Mouse (Mus musculus): ENCODE measurements around the gene Slc13a5. TPM values are rescaled to one million over a fixed set of nuclear protein-coding genes. Genes with fewer than 3 reads are reported as not detected.

Gene Slc13a5
- total and polyA plus RNA-seq, 3 experiments = not detected

DNA sequence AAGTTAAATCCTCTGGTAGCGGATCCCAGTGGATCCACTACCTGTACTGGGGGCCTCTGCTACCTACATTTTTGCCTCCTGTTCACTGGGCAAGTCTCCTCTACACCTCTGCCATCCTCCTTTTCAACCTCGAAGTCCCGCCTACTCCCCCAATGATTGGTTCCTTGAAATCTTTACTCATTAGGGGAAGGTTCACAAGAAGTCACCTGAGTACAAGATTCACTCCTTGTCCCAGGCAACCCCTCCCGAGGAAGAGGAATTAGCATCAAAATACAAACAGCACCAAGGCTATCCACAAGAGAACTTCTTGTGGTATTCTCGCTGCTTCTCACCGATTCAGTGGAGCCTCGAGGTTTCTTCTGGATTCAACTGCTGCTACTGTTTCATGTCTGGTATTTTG, 35.0 kb downstream of the Slc13a5 start:
- dilution Hi-C loops (cut with MboI; ENCODE audit: extremely low pct_ligation_motif_present, extremely low pct_unique_long_range_greater_than_20kb, low sequenced_read_pairs) (no loop called here), in situ Hi-C loops (cut with MboI; ENCODE audit: low pct_ligation_motif_present, low pct_unique_long_range_greater_than_20kb, low sequenced_read_pairs) (no loop called here)
- Histone ChIP-seq H3K79me2 (replicated peaks; ENCODE audit: control insufficient read depth, extremely low read depth, insufficient read depth, poor library complexity, severe bottlenecking) (no peaks in the 10 kb centered on the region), H3K36me3 (replicated peaks in 1 of 2; ENCODE audit: control insufficient read depth in 1 of 2, insufficient read depth in 1 of 2, low read length in 1 of 2) (no peaks in the 10 kb centered on the region), H3K27me3 (replicated peaks) (peaks cover 60% of the 10 kb centered on the region), H3K27ac (ENCODE audit: insufficient read depth, low read depth) (no peak overlapping the region), H3K9me3 (replicated peaks; ENCODE audit: low read length) (no peaks in the 10 kb centered on the region), H3K4me1 (ENCODE audit: control insufficient read depth in 1 of 2, insufficient read depth in 2 of 2) (no peaks in the 10 kb centered on the region), H3K9ac (ENCODE audit: insufficient read depth, low read depth) (no peak overlapping the region), H3K4me3 (replicated peaks in 1 of 3; ENCODE audit: low read depth in 2 of 3, low read length in 2 of 3, poor library complexity in 1 of 3) (no peak overlapping the region), H3K4me2 (ENCODE audit: insufficient read depth, low read depth, poor library complexity, severe bottlenecking) (no peak overlapping the region)
- no peak for TF ChIP-seq JUND (conservative IDR thresholded peaks at IDR 0.05; ENCODE audit: low read depth, low read length)
- no peak for DNase-seq (ENCODE audit: extremely low read depth)

DNA sequence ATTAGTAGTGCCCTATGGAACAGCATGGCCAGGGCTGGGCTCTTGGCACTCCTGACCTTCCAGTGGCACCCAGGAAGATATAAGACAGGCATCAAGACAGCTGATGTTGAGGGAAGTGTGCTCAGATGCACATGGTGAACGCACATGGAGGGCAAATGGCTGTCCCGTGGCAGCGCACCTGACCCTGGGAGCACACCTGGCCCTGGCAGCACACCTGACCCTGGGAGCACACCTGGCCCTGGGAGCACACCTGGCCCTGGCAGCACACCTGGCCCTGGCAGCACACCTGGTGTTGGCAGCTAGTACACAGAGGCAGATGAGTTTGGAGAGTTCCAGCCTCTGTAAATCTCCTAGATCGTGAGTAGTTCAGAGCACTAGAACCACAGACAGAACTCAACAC, 38.5 kb downstream of the Slc13a5 start:
- H3K79me2 ChIP-seq (replicated peaks; ENCODE audit: control insufficient read depth, extremely low read depth, insufficient read depth, poor library complexity, severe bottlenecking) = no peaks in the 10 kb centered on the region
- no peaks in the 10 kb centered on the region for H3K36me3 ChIP-seq (replicated peaks in 1 of 2; ENCODE audit: control insufficient read depth in 1 of 2, insufficient read depth in 1 of 2, low read length in 1 of 2)
- dilution Hi-C loops (cut with MboI; ENCODE audit: extremely low pct_ligation_motif_present, extremely low pct_unique_long_range_greater_than_20kb, low sequenced_read_pairs) = no loop called here
- H3K4me2 ChIP-seq (ENCODE audit: insufficient read depth, low read depth, poor library complexity, severe bottlenecking) = no peak overlapping the region
- H3K27me3 ChIP-seq (replicated peaks) = peaks cover 53% of the 10 kb centered on the region
- in situ Hi-C loops (cut with MboI; ENCODE audit: low pct_ligation_motif_present, low pct_unique_long_range_greater_than_20kb, low sequenced_read_pairs) = loop anchor here (10.0 kb wide), 1 partner anchor 86 kb away; the partner anchor contains the start of gene Fbxo39
- no peak overlapping the region for H3K4me3 ChIP-seq (replicated peaks in 1 of 3; ENCODE audit: low read depth in 2 of 3, low read length in 2 of 3, poor library complexity in 1 of 3)
- H3K9me3 ChIP-seq (replicated peaks; ENCODE audit: low read length) = no peaks in the 10 kb centered on the region
- DNase-seq (ENCODE audit: extremely low read depth) = no peak
- peaks cover 0 to 5% of the 10 kb centered on the region in 2 experiments; a peak in 1 of 4 replicates for H3K4me1 ChIP-seq (ENCODE audit: control insufficient read depth in 1 of 2, insufficient read depth in 2 of 2)
- no peak overlapping the region for H3K9ac ChIP-seq (ENCODE audit: insufficient read depth, low read depth)
- no peak overlapping the region for H3K27ac ChIP-seq (ENCODE audit: insufficient read depth, low read depth)
- TF ChIP-seq USF2 (conservative IDR thresholded peaks at IDR 0.05; ENCODE audit: low read depth, low read length) = no peak
- TF ChIP-seq ZC3H11A (IDR thresholded peaks at IDR 0.05; ENCODE audit: low read depth, low read length) = no peak
- TF ChIP-seq POLR2AphosphoS2 (IDR thresholded peaks at IDR 0.05; ENCODE audit: low read depth, low read length) = no peak
- TF ChIP-seq TCF12 (IDR thresholded peaks at IDR 0.05; ENCODE audit: low read depth, low read length) = no peak
- TF ChIP-seq HCFC1 (IDR thresholded peaks at IDR 0.05; ENCODE audit: low read depth, low read length) = no peak
- TF ChIP-seq E2F4 (IDR thresholded peaks at IDR 0.05; ENCODE audit: insufficient replicate concordance, low read depth, low read length) = no peak
- TF ChIP-seq TBP (conservative IDR thresholded peaks at IDR 0.05; ENCODE audit: low read depth, low read length) = no peak
- no peak for TF ChIP-seq MAX (IDR thresholded peaks at IDR 0.05; ENCODE audit: low read length)
- TF ChIP-seq JUND (conservative IDR thresholded peaks at IDR 0.05; ENCODE audit: low read depth, low read length) = no peak
- no peak for TF ChIP-seq RCOR1 (conservative IDR thresholded peaks at IDR 0.05; ENCODE audit: low read depth, low read length)
- TF ChIP-seq KAT2A (IDR thresholded peaks at IDR 0.05; ENCODE audit: insufficient replicate concordance, low read length) = no peak
- no peak for TF ChIP-seq ZMIZ1 (IDR thresholded peaks at IDR 0.05; ENCODE audit: low read depth, low read length)
- no peak for TF ChIP-seq CHD1 (IDR thresholded peaks at IDR 0.05; ENCODE audit: low read depth, low read length)
- TF ChIP-seq ZKSCAN1 (IDR thresholded peaks at IDR 0.05; ENCODE audit: borderline replicate concordance, low read depth, low read length) = no peak
- no peak for TF ChIP-seq CTCF (conservative IDR thresholded peaks at IDR 0.05 in 1 of 2, IDR thresholded peaks at IDR 0.05 in 1 of 2; ENCODE audit: low read depth in 2 of 2, low read length in 2 of 2)
- no peak for TF ChIP-seq EP300 (IDR thresholded peaks at IDR 0.05; ENCODE audit: low read length)
- TF ChIP-seq SMC3 (IDR thresholded peaks at IDR 0.05; ENCODE audit: low read depth, low read length) = no peak
- no peak for TF ChIP-seq NRF1 (IDR thresholded peaks at IDR 0.05; ENCODE audit: low read depth, low read length)
